Mouse (Mus musculus) heart, embryonic 13.5 days (tissue): Measurements from ENCODE around the gene Mon1a. TPM values are rescaled to one million over a fixed set of nuclear protein-coding genes. Genes with fewer than 3 reads are reported as not detected.
A peak's percentile ranks its signal among the peaks of the same experiment; 100 is the strongest.

Experiments used
- ATAC-seq: fragments of 200-750 bp; cut with Nextera tagmentation; 2 replicates; pipeline ENCODE4 v1.8.0; 2017; ENCODE audit warnings: moderate TSS enrichment; ENCODE audit not compliant: insufficient number of reproducible peaks, low FRiP score, low TSS enrichment; ENCODE audit errors: extremely low read depth
- H3K27ac ChIP-seq: fragments of 300-500 bp; sonication (generic); replicated peaks from 2 replicates; pipeline ENCODE4 v1.5.1; 2015; ENCODE audit warnings: moderate library complexity, mild to moderate bottlenecking, inconsistent platforms
- H3K27me3 ChIP-seq: fragments of 300-500 bp; sonication (generic); replicated peaks from 2 replicates; pipeline ENCODE4 v1.6.1; 2015; ENCODE audit warnings: mild to moderate bottlenecking, inconsistent platforms
- H3K36me3 ChIP-seq: fragments of 300-500 bp; sonication (generic); 2 replicates; pipeline ENCODE4 v1.6.1; 2015; ENCODE audit warnings: mild to moderate bottlenecking, inconsistent platforms
- H3K4me1 ChIP-seq: fragments of 300-500 bp; sonication (generic); 2 replicates; pipeline ENCODE4 v1.6.1; 2015; ENCODE audit warnings: inconsistent platforms
- H3K4me2 ChIP-seq: fragments of 300-500 bp; sonication (generic); 2 replicates; pipeline ENCODE4 v1.6.1; 2015; ENCODE audit warnings: inconsistent platforms, mild to moderate bottlenecking, moderate library complexity
- H3K4me3 ChIP-seq: fragments of 300-500 bp; sonication (generic); 2 replicates; pipeline ENCODE4 v1.5.1; 2015; ENCODE audit warnings: moderate library complexity, mild to moderate bottlenecking, inconsistent platforms
- H3K9ac ChIP-seq: fragments of 300-500 bp; sonication (generic); 2 replicates; pipeline ENCODE4 v1.6.1; 2015; ENCODE audit warnings: inconsistent platforms, mild to moderate bottlenecking, moderate library complexity
- H3K9me3 ChIP-seq: fragments of 300-500 bp; sonication (generic); 2 replicates; pipeline ENCODE4 v1.6.1; 2016; ENCODE audit warnings: inconsistent platforms
- WGBS: fragments of 180-500 bp; shearing (Covaris S2); methylation state at CpG from one replicate; pipeline ENCODE4 v1.1.7; 2015; ENCODE audit warnings: mixed read lengths; 5-methylcytosine and 5-hydroxymethylcytosine counted together
- polyA plus RNA-seq: library from polyadenylated mRNA; unstranded; fragments of >200 nt; fragmentation: Nextera tagmentation; extraction: Ambion mirVana; gene quantifications from 2 replicates; pipeline ENCODE4 v1.2.1, GENCODE M21; 2015

Gene Mon1a
- polyA plus RNA-seq, 1 experiment from 2014 or later: 8.1 TPM

DNA sequence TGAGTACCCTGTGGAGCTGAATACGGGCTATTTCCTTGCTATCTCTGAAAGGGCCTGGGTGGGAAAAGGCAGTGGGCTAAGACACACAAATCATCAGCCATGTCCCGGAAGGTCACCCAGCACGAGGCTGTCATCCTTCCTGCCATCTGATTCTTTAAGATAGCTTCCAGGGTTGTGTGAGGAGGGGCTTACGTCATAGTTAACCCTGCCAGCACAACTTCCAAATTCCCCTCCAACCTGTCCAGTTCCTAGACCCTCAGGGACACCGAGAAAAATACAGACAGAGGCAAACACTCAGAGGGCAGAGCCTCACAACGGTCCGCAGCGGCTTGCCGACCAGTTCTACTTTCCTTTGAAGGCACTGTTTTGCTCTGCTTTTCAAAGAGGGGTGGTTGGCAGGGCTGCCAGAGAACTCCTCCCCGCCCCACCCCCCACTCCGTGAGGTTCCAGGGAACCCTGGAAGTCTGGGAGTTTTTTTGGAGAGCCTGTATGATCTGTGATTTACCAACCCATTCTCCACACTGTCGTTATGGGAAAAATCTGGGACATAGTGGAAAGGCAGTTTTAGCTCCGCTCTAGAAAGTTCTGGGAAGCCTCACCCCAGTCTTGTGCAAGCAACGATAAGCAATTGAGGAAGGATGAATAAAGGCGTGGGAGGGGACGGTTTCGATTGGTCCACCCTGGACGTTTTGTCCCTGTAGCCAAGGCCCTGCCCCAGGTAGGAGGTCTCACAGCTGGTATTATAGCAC is 20.6 kb downstream of the Mon1a start:
- peak overlapping the region; percentile 46 for H3K27ac ChIP-seq
- H3K36me3 ChIP-seq: peaks cover 3% of the 10 kb centered on the region; the same call in 1 of the 2 replicates
- peak overlapping the region; percentile 83 for H3K4me2 ChIP-seq
- H3K4me1 ChIP-seq: peaks cover 48% of the 10 kb centered on the region
- H3K4me3 ChIP-seq: peak overlapping the region; percentile 51
- no peak for ATAC-seq
- H3K9ac ChIP-seq: peak overlapping the region; percentile 82
- no peaks in the 10 kb centered on the region for H3K9me3 ChIP-seq
- 33% methylated on average over 18 of the region's 18 CpGs for WGBS
- peaks cover 20% of the 10 kb centered on the region; the same call in 1 of the 2 replicates for H3K27me3 ChIP-seq

DNA sequence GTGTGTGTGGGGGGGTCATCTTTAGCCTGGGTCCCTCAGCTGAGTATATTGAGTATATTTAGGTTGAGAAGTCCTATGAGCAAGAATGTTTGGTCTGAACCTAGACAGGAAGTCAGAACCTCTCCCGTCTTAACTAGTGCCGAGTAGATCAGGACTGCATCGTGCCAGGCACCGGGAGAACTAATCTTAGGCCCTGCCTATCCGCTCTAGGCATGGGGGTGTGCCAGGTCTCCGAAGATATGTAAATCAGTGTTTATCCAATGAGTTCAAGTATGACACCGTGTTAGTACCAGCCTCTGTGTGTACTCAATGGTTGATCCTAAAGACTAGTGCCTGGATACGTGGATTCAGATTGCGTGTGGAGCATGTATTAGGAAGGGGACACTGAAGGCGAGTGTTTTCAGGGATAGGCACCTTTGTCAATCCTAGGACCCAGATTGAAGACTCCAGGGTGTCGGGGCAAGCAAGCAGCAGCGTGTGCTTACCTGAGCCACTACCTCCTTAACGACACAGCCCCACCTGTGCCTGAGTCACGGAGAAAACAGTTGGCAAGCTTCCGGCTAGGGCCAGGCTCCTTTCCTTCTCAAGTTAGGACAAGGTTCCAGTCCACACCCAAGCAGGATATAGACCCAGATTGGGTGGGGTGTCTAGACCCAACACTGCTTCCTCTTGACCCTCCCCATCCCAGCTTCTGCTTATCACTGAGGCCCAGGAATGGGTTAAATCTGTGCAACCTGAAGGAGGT is 22.2 kb downstream of the Mon1a start:
- Histone ChIP-seq H3K27ac (peak overlapping the region; percentile 72), H3K9me3 (no peaks in the 10 kb centered on the region), H3K4me3 (no peak overlapping the region), H3K4me2 (peak overlapping the region; percentile 83), H3K36me3 (peaks cover 3% of the 10 kb centered on the region; the same call in 1 of the 2 replicates), H3K9ac (no peak overlapping the region), H3K27me3 (peaks cover 30% of the 10 kb centered on the region), H3K4me1 (peaks cover 44% of the 10 kb centered on the region)
- WGBS: 68% methylated on average over 15 of the region's 15 CpGs
- no peak for ATAC-seq

DNA sequence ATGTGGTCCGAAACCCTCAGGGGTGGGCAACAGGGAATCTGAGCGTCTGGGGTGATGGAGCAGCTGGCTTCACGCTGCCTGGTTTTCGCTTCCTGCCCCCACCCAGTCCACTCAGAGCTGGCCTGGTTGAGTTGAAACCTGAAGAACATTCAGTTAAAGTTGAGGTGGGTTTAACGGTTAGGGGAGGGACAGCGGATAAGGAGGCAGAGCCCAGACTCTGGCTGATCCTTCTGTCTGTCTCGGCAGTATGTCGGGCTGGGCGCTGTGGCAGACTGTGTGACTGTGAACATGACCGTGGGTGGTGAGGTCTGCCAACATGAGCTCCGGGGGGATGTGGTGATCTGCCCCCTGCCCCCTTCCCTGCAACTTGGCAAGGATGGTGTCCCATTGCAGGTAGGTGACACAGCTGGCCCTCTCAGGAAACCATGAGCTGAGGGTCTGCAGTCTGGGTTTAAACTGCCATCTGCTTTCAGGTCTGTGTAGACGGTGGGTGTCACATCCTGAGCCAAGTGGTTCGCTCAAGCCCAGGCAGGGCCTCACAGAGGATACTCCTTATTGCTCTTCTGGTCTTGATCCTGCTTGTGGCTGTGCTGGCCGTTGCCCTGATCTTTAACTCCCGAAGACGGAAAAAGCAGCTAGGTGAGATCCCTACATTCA is 26.9 kb downstream of the Mon1a start:
- Histone ChIP-seq H3K27me3 (peaks cover 48% of the 10 kb centered on the region), H3K9ac (no peak overlapping the region), H3K4me3 (no peak overlapping the region), H3K4me2 (no peak overlapping the region), H3K9me3 (no peaks in the 10 kb centered on the region), H3K36me3 (peaks cover 3% of the 10 kb centered on the region; the same call in 1 of the 2 replicates), H3K4me1 (peaks cover 22% of the 10 kb centered on the region), H3K27ac (no peak overlapping the region)
- ATAC-seq: no peak
- WGBS: 72% methylated on average over 16 of the region's 16 CpGs

GRCm38 (mm10) chr9:107917895-107918608 is 30.1 kb downstream of the Mon1a start:
- Histone ChIP-seq H3K4me3 (no peak overlapping the region), H3K9ac (0 out of 2 replicates have a peak overlapping the region, but pooled peaks have one; percentile 28), H3K9me3 (no peaks in the 10 kb centered on the region), H3K36me3 (peaks cover under 1% of the 10 kb centered on the region; the same call in 1 of the 2 replicates), H3K27ac (no peak overlapping the region), H3K4me1 (peaks cover 19% of the 10 kb centered on the region), H3K4me2 (no peak overlapping the region; the same call in 1 of the 2 replicates), H3K27me3 (peaks cover 40% of the 10 kb centered on the region)
- WGBS: 31% methylated on average over 13 of the region's 13 CpGs
- no peak for ATAC-seq

DNA sequence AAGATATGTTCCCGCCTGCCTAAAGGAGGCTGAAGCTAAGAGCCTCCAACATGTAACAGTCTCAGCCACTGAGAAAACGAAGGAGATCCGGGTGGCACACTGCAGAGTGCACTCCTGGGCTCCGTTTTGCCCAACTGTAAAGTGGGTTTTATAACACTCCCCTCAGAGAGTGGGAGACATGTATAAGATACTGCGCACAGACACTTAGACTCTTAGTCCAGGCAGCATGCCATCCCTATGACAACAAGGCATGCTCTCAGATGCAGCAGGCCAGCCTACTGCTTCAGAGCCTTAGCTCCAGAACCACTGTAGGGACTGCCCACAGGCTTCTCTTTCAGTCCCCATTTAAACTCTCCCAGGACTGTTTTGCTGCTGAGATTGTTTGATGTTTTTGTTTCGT is 30.9 kb downstream of the Mon1a start:
- H3K36me3 ChIP-seq: no peaks in the 10 kb centered on the region
- H3K27ac ChIP-seq: no peak overlapping the region
- peaks cover 36% of the 10 kb centered on the region for H3K27me3 ChIP-seq
- H3K9ac ChIP-seq: no peak overlapping the region; the same call in 1 of the 2 replicates
- H3K9me3 ChIP-seq: no peaks in the 10 kb centered on the region
- no peak overlapping the region for H3K4me3 ChIP-seq
- peaks cover 24% of the 10 kb centered on the region for H3K4me1 ChIP-seq
- WGBS: 66% methylated on average over 6 of the region's 6 CpGs
- ATAC-seq: no peak
- no peak overlapping the region for H3K4me2 ChIP-seq

GRCm38 (mm10) chr9:107919441-107919840 is 31.5 kb downstream of the Mon1a start:
- no peak overlapping the region for H3K4me3 ChIP-seq
- H3K9me3 ChIP-seq: no peaks in the 10 kb centered on the region
- H3K27me3 ChIP-seq: peaks cover 30% of the 10 kb centered on the region
- WGBS: 64% methylated on average over 5 of the region's 5 CpGs
- H3K4me2 ChIP-seq: no peak overlapping the region
- H3K36me3 ChIP-seq: no peaks in the 10 kb centered on the region
- no peak overlapping the region for H3K9ac ChIP-seq
- H3K27ac ChIP-seq: no peak overlapping the region
- no peak for ATAC-seq
- peaks cover 29% of the 10 kb centered on the region for H3K4me1 ChIP-seq

GRCm38 (mm10) chr9:107923021-107923420 is 35.1 kb downstream of the Mon1a start:
- H3K9ac ChIP-seq: no peak overlapping the region
- H3K9me3 ChIP-seq: no peaks in the 10 kb centered on the region
- peaks cover 54% of the 10 kb centered on the region for H3K4me1 ChIP-seq
- H3K27ac ChIP-seq: no peak overlapping the region
- WGBS: 30% methylated on average over 7 of the region's 7 CpGs
- no peak for ATAC-seq
- H3K27me3 ChIP-seq: 0 out of 2 replicates have a peak, but pooled peaks cover 8% of the 10 kb centered on the region
- H3K4me2 ChIP-seq: no peak overlapping the region
- no peaks in the 10 kb centered on the region for H3K36me3 ChIP-seq
- H3K4me3 ChIP-seq: no peak overlapping the region

GRCm38 (mm10) chr9:107923956-107924355 is 36.0 kb downstream of the Mon1a start:
- no peaks in the 10 kb centered on the region for H3K36me3 ChIP-seq
- no peaks in the 10 kb centered on the region for H3K9me3 ChIP-seq
- peak overlapping the region; percentile 3; the same call in 1 of the 2 replicates for H3K4me2 ChIP-seq
- WGBS: 24% methylated on average over 6 of the region's 6 CpGs
- no peak for ATAC-seq
- H3K4me1 ChIP-seq: peaks cover 54% of the 10 kb centered on the region
- peak overlapping the region; percentile 48; the same call in 1 of the 2 replicates for H3K9ac ChIP-seq
- no peak overlapping the region for H3K4me3 ChIP-seq
- H3K27me3 ChIP-seq: 0 out of 2 replicates have a peak, but pooled peaks cover 8% of the 10 kb centered on the region
- 0 out of 2 replicates have a peak overlapping the region, but pooled peaks have one; percentile 40 for H3K27ac ChIP-seq

DNA sequence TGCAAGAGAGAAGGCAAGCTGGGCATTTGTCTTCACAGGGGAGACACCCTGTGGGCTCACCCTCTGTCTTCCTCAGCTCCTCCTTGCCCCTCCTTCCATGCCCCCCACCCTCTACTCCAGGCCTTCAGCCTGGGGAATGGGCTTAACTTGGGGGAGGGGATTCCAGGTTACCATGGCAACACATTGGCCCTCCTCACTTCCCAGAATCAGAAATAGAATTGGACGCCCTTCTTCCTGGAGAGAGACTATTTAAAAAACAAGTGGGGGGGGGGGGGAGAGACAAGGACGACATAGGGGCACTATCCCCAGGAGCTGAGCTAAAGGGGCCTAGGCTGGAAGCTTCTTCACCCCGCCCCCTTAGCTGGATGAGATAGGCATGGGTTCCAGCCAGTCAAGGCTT is 37.3 kb downstream of the Mon1a start:
- Histone ChIP-seq H3K9me3 (no peaks in the 10 kb centered on the region), H3K27ac (no peak overlapping the region), H3K27me3 (peaks cover 12% of the 10 kb centered on the region), H3K4me2 (no peak overlapping the region), H3K36me3 (no peaks in the 10 kb centered on the region), H3K9ac (no peak overlapping the region), H3K4me3 (no peak overlapping the region), H3K4me1 (peaks cover 55% of the 10 kb centered on the region)
- ATAC-seq: no peak
- WGBS: 28% methylated on average over 3 of the region's 3 CpGs

- no peaks in the 10 kb centered on the region for H3K36me3 ChIP-seq
- peaks cover 16% of the 10 kb centered on the region for H3K27me3 ChIP-seq
- 18% methylated on average over 9 of the region's 9 CpGs for WGBS
- H3K4me2 ChIP-seq: peak overlapping the region; percentile 24; the same call in 1 of the 2 replicates
- H3K4me1 ChIP-seq: peaks cover 55% of the 10 kb centered on the region
- H3K9me3 ChIP-seq: no peaks in the 10 kb centered on the region
- no peak for ATAC-seq
- no peak overlapping the region for H3K9ac ChIP-seq
- H3K4me3 ChIP-seq: no peak overlapping the region
- H3K27ac ChIP-seq: peak overlapping the region; percentile 42
Measured at GRCm38 (mm10) chr9:107926920-107927420, 39.0 kb downstream of the Mon1a start.
